Mouse (Mus musculus) central nervous system, embryonic 11.5 days (tissue): ENCODE results near the gene Thsd7a. TPM values are rescaled to one million over a fixed set of nuclear protein-coding genes. Genes with fewer than 3 reads are reported as not detected.

Experiments used
- polyA plus RNA-seq: library from polyadenylated mRNA; depleted of rRNA; stranded (reverse); fragments of >200 nt; gene quantifications from 2 replicates; pipeline ENCODE4 v1.2.3, GENCODE M21; 2012; rRNA removed

The Thsd7a gene
- polyA plus RNA-seq: 9.0 and 12.1 TPM in 2 replicates

GRCm38 (mm10) chr6:12748787-12749530 lies at the start of gene Thsd7a:
Gene Thsd7a (minus strand): TSS chr6:12749410.

